Mouse (Mus musculus) cerebellum, postnatal 25 days (tissue): ENCODE results near the gene Myl3.

ENCODE experiments used
- DNase-seq, 2 experiments: peaks; one replicate each; pipeline ENCODE4 v3.0.0; 2021; ENCODE audit warnings: mixed read lengths in 2 of 2

Myl3 gene

GRCm38 (mm10) chr9:110741711-110742294 is at the start of gene Myl3:
Myl3 (plus strand) TSS chr9:110741861.
- DNase-seq, result no peak

- DNase-seq, result no peak
Measured at GRCm38 (mm10) chr9:110695165-110695755, 46.4 kb upstream of the Myl3 start.

GRCm38 (mm10) chr9:110696427-110696826 is 45.2 kb upstream of the Myl3 start:
- no peak for DNase-seq

- peak; percentile 39 to 69 for DNase-seq
Measured at GRCm38 (mm10) chr9:110697465-110697864, 44.2 kb upstream of the Myl3 start.

GRCm38 (mm10) chr9:110699574-110699973 is 42.1 kb upstream of the Myl3 start:
- DNase-seq, result no peak

- DNase-seq, result no peak
Measured at GRCm38 (mm10) chr9:110701114-110702032, 40.3 kb upstream of the Myl3 start.

GRCm38 (mm10) chr9:110702848-110703247 is 38.8 kb upstream of the Myl3 start:
- no peak for DNase-seq

GRCm38 (mm10) chr9:110703951-110704350 is 37.7 kb upstream of the Myl3 start:
- DNase-seq, result no peak

- DNase-seq, result no peak
Measured at GRCm38 (mm10) chr9:110706784-110707183, 34.9 kb upstream of the Myl3 start.

- DNase-seq, result peak; percentile 79 to 82
Measured at GRCm38 (mm10) chr9:110709640-110710258, 31.9 kb upstream of the Myl3 start.

GRCm38 (mm10) chr9:110711532-110711931 is 30.1 kb upstream of the Myl3 start:
- no peak for DNase-seq

- DNase-seq, result no peak
Measured at GRCm38 (mm10) chr9:110711996-110712395, 29.7 kb upstream of the Myl3 start.

GRCm38 (mm10) chr9:110712545-110712944 is 29.1 kb upstream of the Myl3 start:
- no peak for DNase-seq

- no peak for DNase-seq
Measured at GRCm38 (mm10) chr9:110713389-110713788, 28.3 kb upstream of the Myl3 start.

GRCm38 (mm10) chr9:110715426-110715825 is 26.2 kb upstream of the Myl3 start:
- DNase-seq, result no peak

GRCm38 (mm10) chr9:110716775-110717174 is 24.9 kb upstream of the Myl3 start:
- DNase-seq, result peak; percentile 51 to 74

- no peak for DNase-seq
Measured at GRCm38 (mm10) chr9:110718071-110718470, 23.6 kb upstream of the Myl3 start.

GRCm38 (mm10) chr9:110718810-110719209 is 22.9 kb upstream of the Myl3 start:
- DNase-seq, result no peak

- DNase-seq, result no peak
Measured at GRCm38 (mm10) chr9:110719977-110720376, 21.7 kb upstream of the Myl3 start.

GRCm38 (mm10) chr9:110722060-110722459 is 19.6 kb upstream of the Myl3 start:
- no peak for DNase-seq

GRCm38 (mm10) chr9:110725721-110726135 is 15.9 kb upstream of the Myl3 start:
- DNase-seq, result peak in 1 of 2 experiments; percentile 46

- DNase-seq, result no peak
Measured at GRCm38 (mm10) chr9:110726867-110727266, 14.8 kb upstream of the Myl3 start.

- DNase-seq, result peak; percentile 60 to 78
Measured at GRCm38 (mm10) chr9:110729841-110730240, 11.8 kb upstream of the Myl3 start.
